Mouse (Mus musculus): ENCODE results near the gene Gm5592. TPM values are rescaled to one million over a fixed set of nuclear protein-coding genes. Genes with fewer than 3 reads are reported as not detected.
"Not testable (repeated sequence)": the region's sequence is repeated elsewhere in the genome, so short reads cannot be mapped to it uniquely, and the experiment has no call there.

Gene Gm5592
- polyA plus RNA-seq (2012; rRNA removed): not detected in 2 replicates
- polyA plus RNA-seq (2014; fragmentation: Nextera tagmentation; extraction: Ambion mirVana): not detected in 2 replicates

DNA sequence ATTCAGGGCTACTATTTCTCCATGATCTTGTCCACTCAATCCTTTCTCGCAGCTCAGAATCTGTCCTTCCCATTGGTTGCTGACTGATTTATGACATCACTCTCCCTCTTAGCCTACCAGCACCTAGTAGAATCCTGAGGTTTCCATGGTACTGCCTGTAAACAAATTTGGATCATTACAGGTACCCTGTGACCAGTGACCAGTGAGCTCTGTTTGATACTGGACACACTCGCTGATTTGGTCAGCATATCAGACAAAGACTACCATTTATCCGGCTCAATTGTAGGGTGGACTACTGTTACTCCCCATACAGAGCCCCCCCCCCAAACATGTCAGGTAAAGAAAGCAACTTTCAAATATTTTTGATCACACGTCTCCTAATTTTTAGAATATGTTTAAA lies at the start of gene Gm5592:
Gm5592 (plus strand) TSS at position 301 of the 400 bp plus-strand sequence.
- not testable (repeated sequence) for DNase-seq (ENCODE audit: low read depth in 3 of 3, low spot score in 3 of 3)
- 59% methylated on average over 4 of the region's 4 CpGs for WGBS (ENCODE audit: insufficient replicate concordance)

DNA sequence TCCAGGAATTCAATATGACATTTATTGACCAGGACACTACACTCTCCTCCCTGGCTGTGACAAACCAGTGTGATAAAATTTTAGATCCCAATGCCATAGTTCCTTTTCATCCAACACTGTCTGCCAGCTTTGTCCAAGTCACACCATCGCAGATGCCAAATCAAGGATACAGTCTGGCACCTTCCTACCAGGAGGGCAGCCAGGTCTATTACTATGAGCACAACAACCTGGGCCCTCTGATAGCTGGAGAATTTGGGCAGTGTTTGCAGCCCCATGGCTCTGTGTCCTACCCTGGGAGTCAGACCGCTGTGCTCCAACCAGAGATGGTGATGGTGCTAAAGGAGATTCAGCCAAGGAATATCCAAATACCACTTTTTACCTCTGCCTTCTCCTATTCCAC lies 2.2 kb downstream of the Gm5592 start:
- WGBS (ENCODE audit: insufficient replicate concordance): 68% methylated on average over 2 of the region's 2 CpGs
- not testable (repeated sequence) for H3K4me1 ChIP-seq (replicated peaks; ENCODE audit: control insufficient read depth in 2 of 2, insufficient read depth in 2 of 2, low read length in 1 of 2); H3K27me3 ChIP-seq (ENCODE audit: control insufficient read depth, insufficient read depth, low read length); H3K36me3 ChIP-seq (replicated peaks; ENCODE audit: control insufficient read depth, insufficient read depth, low read depth); ATAC-seq (ENCODE audit: insufficient read depth); H3K9me3 ChIP-seq (ENCODE audit: control insufficient read depth, low read length); H3K4me2 ChIP-seq (ENCODE audit: low read depth); H3K9ac ChIP-seq (replicated peaks); DNase-seq (ENCODE audit: low read depth in 3 of 3, low spot score in 3 of 3); H3K4me3 ChIP-seq (ENCODE audit: insufficient read depth in 1 of 2, low read depth in 2 of 2, low read length in 2 of 2); H3K27ac ChIP-seq

More for the DNA sequence above, at the start of gene Gm5592:
- ATAC-seq (ENCODE audit: insufficient read depth); H3K4me2 ChIP-seq (ENCODE audit: low read depth); H3K9ac ChIP-seq (replicated peaks); H3K27me3 ChIP-seq (ENCODE audit: control insufficient read depth, insufficient read depth, low read length); H3K9me3 ChIP-seq (ENCODE audit: control insufficient read depth, low read length); H3K4me1 ChIP-seq (replicated peaks; ENCODE audit: control insufficient read depth in 2 of 2, insufficient read depth in 2 of 2, low read length in 1 of 2); H3K4me3 ChIP-seq (ENCODE audit: insufficient read depth in 1 of 2, low read depth in 2 of 2, low read length in 2 of 2); H3K27ac ChIP-seq; H3K36me3 ChIP-seq (replicated peaks; ENCODE audit: control insufficient read depth, insufficient read depth, low read depth): not testable (repeated sequence)

DNA sequence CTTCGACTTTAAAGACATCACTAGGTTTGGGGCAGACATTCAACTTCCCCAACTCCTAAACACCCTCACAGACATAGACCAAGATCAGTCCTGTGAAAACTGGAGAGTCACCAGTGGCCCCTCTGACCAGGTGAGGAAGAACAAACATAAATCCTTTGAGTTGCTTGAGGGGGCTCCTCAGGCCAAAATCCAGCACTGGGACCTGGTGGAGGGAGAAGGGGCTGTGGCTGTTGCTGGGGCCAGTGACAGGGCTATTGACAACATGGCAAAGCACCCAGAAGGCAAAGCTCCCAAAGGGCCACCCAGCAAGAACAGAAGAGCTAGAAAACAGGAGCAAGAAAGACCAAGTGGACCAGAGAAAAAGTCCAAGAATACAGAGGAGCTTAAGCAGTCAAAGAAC lies 4.2 kb downstream of the Gm5592 start:
- H3K27ac ChIP-seq; H3K4me2 ChIP-seq (ENCODE audit: low read depth); ATAC-seq (ENCODE audit: insufficient read depth); H3K27me3 ChIP-seq (ENCODE audit: control insufficient read depth, insufficient read depth, low read length); H3K9ac ChIP-seq (replicated peaks); H3K9me3 ChIP-seq (ENCODE audit: control insufficient read depth, low read length); H3K4me1 ChIP-seq (replicated peaks; ENCODE audit: control insufficient read depth in 2 of 2, insufficient read depth in 2 of 2, low read length in 1 of 2); DNase-seq (ENCODE audit: low read depth in 3 of 3, low spot score in 3 of 3); H3K4me3 ChIP-seq (ENCODE audit: insufficient read depth in 1 of 2, low read depth in 2 of 2, low read length in 2 of 2); H3K36me3 ChIP-seq (replicated peaks; ENCODE audit: control insufficient read depth, insufficient read depth, low read depth): not testable (repeated sequence)
- no CpG with 5 or more reads among the region's 1 CpGs for WGBS (ENCODE audit: insufficient replicate concordance)

DNA sequence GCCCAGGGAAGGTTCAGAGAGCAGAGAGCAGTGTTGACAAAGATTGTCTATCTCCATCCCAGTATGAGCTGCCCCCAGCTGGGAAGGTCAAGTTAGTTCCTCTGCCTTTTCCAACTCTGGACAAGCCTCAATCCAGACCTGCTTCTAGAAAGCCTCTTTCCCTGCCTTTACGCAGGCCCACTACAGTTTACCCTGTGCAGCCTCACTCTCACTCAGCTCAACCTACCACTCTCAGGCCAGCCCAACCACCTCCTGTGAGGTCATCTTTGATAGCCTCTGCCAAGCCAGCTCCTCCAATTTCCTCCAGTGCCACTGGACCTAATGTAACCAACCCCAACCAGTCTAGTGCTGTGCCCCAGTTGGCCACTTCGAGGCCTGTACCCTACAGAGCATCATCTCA lies 4.9 kb downstream of the Gm5592 start:
- not testable (repeated sequence) for H3K4me1 ChIP-seq (replicated peaks; ENCODE audit: control insufficient read depth in 2 of 2, insufficient read depth in 2 of 2, low read length in 1 of 2); H3K4me3 ChIP-seq (ENCODE audit: insufficient read depth in 1 of 2, low read depth in 2 of 2, low read length in 2 of 2); H3K9ac ChIP-seq (replicated peaks); H3K9me3 ChIP-seq (ENCODE audit: control insufficient read depth, low read length); H3K27ac ChIP-seq; H3K27me3 ChIP-seq (ENCODE audit: control insufficient read depth, insufficient read depth, low read length); H3K36me3 ChIP-seq (replicated peaks; ENCODE audit: control insufficient read depth, insufficient read depth, low read depth); ATAC-seq (ENCODE audit: insufficient read depth); DNase-seq (ENCODE audit: low read depth in 3 of 3, low spot score in 3 of 3); H3K4me2 ChIP-seq (ENCODE audit: low read depth)
- 44% methylated on average over 2 of the region's 2 CpGs for WGBS (ENCODE audit: insufficient replicate concordance)

DNA sequence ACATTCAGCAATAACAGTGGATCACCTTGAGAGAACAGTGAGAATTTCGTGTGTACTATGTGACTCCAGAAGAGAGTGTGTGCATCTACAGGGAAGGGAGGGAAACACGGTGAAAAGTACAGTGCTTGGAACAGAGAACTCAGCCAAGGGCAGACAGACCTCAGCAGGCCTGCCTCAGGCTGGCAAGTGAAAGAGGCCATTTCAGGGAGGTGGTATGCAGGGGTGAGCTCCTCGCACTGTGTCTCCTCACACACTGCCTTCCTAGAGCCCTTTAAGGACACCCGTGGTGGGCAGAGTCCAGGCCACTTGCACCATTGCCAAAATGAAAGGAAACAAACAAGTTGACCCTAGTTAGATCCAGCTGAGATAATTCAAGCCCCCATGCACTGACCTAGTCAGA lies 40.0 kb downstream of the Gm5592 start:
- WGBS (ENCODE audit: insufficient replicate concordance): 51% methylated on average over 4 of the region's 4 CpGs
- DNase-seq (ENCODE audit: low read depth in 3 of 3, low spot score in 3 of 3) (no peak), ATAC-seq (ENCODE audit: insufficient read depth) (no peak)
- Histone ChIP-seq H3K36me3 (replicated peaks; ENCODE audit: control insufficient read depth, insufficient read depth, low read depth) (no peaks in the 10 kb centered on the region), H3K4me2 (ENCODE audit: low read depth) (no peak overlapping the region), H3K9me3 (ENCODE audit: control insufficient read depth, low read length) (no peaks in the 10 kb centered on the region), H3K27me3 (ENCODE audit: control insufficient read depth, insufficient read depth, low read length) (no peaks in the 10 kb centered on the region), H3K9ac (replicated peaks) (no peak overlapping the region), H3K4me1 (replicated peaks; ENCODE audit: control insufficient read depth in 2 of 2, insufficient read depth in 2 of 2, low read length in 1 of 2) (no peaks in the 10 kb centered on the region), H3K4me3 (ENCODE audit: insufficient read depth in 1 of 2, low read depth in 2 of 2, low read length in 2 of 2) (no peak overlapping the region), H3K27ac (no peak overlapping the region)
- TF ChIP-seq CTCF (IDR thresholded peaks at IDR 0.05; ENCODE audit: low read depth) (no peak), EP300 (IDR thresholded peaks at IDR 0.05; ENCODE audit: low read depth) (no peak)

Other genes starting within 250 kb of the Gm5592 start
- gene 4930433I11Rik, start 166.3 kb upstream of the Gm5592 start, polyA plus RNA-seq (2012; rRNA removed): not detected in 2 replicates
- not detected in 2 replicates for gene 4930433I11Rik, start 166.3 kb upstream of the Gm5592 start, polyA plus RNA-seq (2014; fragmentation: Nextera tagmentation; extraction: Ambion mirVana)
- gene Gm4884, start 121.1 kb upstream of the Gm5592 start, polyA plus RNA-seq (2012; rRNA removed): not detected in 2 replicates
- not detected in 2 replicates for gene Gm4884, start 121.1 kb upstream of the Gm5592 start, polyA plus RNA-seq (2014; fragmentation: Nextera tagmentation; extraction: Ambion mirVana)
- gene AI987944, start 239.5 kb downstream of the Gm5592 start, polyA plus RNA-seq (2012; rRNA removed): 1.5 and 2.5 TPM in 2 replicates
- gene AI987944, start 239.5 kb downstream of the Gm5592 start, polyA plus RNA-seq (2014; fragmentation: Nextera tagmentation; extraction: Ambion mirVana): 4.9 and 5.0 TPM in 2 replicates

Measured in liver, embryonic 14.5 days (tissue).